Mouse (Mus musculus) adrenal gland, postnatal 14 days (tissue): Measurements from ENCODE around the gene Nanp. TPM values are rescaled to one million over a fixed set of nuclear protein-coding genes. Genes with fewer than 3 reads are reported as not detected.

ENCODE experiments used
- DNase-seq: peaks from one replicate; pipeline ENCODE4 v3.0.0; 2021; ENCODE audit warnings: mixed read lengths
- total RNA-seq: library from RNA; stranded (reverse); gene quantifications from 2 replicates; pipeline ENCODE4 v1.2.3, GENCODE M21; 2021

Gene Nanp
- total RNA-seq, 1 experiment from 2014 or later: 10.8 TPM

- DNase-seq: no peak
These were observed 40.2 kb downstream of the Nanp start for GRCm38 (mm10) chr2:150999021-150999420.

- DNase-seq: no peak
These were observed 41.6 kb downstream of the Nanp start for GRCm38 (mm10) chr2:150997618-150998017.

GRCm38 (mm10) chr2:150995324-150995723 is 43.9 kb downstream of the Nanp start:
- DNase-seq: no peak

GRCm38 (mm10) chr2:150991050-150991449 is 48.1 kb downstream of the Nanp start:
- DNase-seq: no peak

- peak; percentile 31 for DNase-seq
These were observed 48.7 kb downstream of the Nanp start for GRCm38 (mm10) chr2:150990506-150990905.

GRCm38 (mm10) chr2:150985359-150985758 is 53.8 kb downstream of the Nanp start:
- no peak for DNase-seq

- no peak for DNase-seq
These were observed 57.1 kb downstream of the Nanp start for GRCm38 (mm10) chr2:150982051-150982450.

- no peak for DNase-seq
These were observed 57.7 kb downstream of the Nanp start for GRCm38 (mm10) chr2:150981524-150981923.

GRCm38 (mm10) chr2:150979861-150980620 is 59.2 kb downstream of the Nanp start:
- no peak for DNase-seq

Other genes with a start within 250 kb of the Nanp start
- 59.1 and 60.8 TPM in 2 replicates for gene Abhd12, start 134.7 kb downstream of the Nanp start, total RNA-seq
- gene Gins1, start 134.0 kb downstream of the Nanp start, total RNA-seq: 5.6 and 6.9 TPM in 2 replicates
- 18.9 and 21.8 TPM in 2 replicates for gene Ninl, start within 50 bp of the Nanp start, total RNA-seq
- not detected in 2 replicates for gene Gm14151, start 53.0 kb upstream of the Nanp start, total RNA-seq
- not detected in 2 replicates for gene Gm14147, start 58.8 kb upstream of the Nanp start, total RNA-seq